Mouse (Mus musculus): ENCODE measurements at regions not wholly inside any gene's neighbourhood (a gene's known extent, or its start where the extent isn't known, plus 50 kb on each side); places are given as distances from the start of the nearest gene placed in this dataset.

DNA sequence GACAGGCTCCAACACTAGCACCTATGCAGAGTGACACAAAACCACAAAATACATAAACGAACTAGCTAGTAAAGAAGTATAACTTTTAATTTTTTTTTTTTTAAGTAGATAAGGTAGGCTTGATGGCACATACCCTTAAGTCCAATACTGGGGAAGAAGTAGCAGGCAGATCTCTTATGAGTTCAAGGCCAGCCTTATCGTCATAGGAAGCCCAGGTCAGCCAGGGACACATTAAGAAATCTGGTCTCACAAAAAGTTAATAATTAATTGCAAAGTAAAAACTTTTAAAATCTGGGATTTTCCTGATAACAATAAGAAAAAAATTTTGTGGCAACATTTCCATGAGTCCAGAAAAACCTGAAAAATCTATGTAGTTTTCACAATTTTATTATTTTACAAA is 92.9 kb downstream of the Sox4 start:
- 77% methylated on average over 2 of the region's 2 CpGs for WGBS
- ATAC-seq (no peak), DNase-seq (ENCODE audit: low spot score) (no peak)
- H3K27me3 ChIP-seq (replicated peaks; ENCODE audit: insufficient read depth, low read length), result no peaks in the 10 kb centered on the region
- no peaks in the 10 kb centered on the region for H3K9me3 ChIP-seq (ENCODE audit: low read length)
- no peaks in the 10 kb centered on the region for H3K4me1 ChIP-seq (ENCODE audit: insufficient read depth, low read depth, low read length)
- H3K9ac ChIP-seq (replicated peaks; ENCODE audit: low read depth), result no peak overlapping the region
- H3K36me3 ChIP-seq (ENCODE audit: insufficient read depth, low read length), result no peaks in the 10 kb centered on the region
- no peak overlapping the region for H3K27ac ChIP-seq (ENCODE audit: low read length)
- H3K4me3 ChIP-seq (ENCODE audit: low read depth, low read length), result no peak overlapping the region
- no peak overlapping the region for H3K4me2 ChIP-seq (replicated peaks; ENCODE audit: low read depth, low read length)
- TF ChIP-seq EP300 (IDR thresholded peaks at IDR 0.05) (no peak), CTCF (IDR thresholded peaks at IDR 0.05) (no peak)

DNA sequence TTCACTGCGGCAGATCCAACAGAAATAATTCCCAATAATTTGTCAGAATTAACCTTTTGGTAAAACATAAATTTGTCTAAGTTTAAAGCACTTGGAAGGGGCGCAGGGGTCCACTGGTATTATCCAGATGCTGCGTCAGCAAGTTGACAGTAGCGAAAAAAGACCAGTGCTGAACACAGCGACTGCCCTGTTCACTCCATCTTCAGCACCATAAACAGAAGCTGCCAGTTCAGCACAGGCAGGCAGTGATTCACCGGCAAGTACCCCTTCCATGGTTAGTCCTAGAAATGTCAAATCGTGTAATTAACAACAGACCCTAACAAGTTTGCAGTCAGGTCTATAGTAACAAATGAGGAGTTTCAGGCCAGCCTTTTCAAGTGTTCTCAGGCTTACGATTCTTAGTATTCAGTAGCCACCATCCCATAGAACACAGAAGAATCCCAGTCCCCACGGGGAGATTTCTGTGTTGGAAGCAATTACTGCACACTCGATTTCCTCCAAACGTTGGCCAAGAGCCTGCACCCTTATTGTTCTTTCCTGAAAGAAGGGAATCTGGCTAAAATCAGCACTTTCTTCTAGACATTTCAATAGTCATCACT is 93.6 kb downstream of the Sox4 start:
- Histone ChIP-seq H3K4me1 (ENCODE audit: insufficient read depth, low read depth, low read length) (no peaks in the 10 kb centered on the region), H3K27ac (ENCODE audit: low read length) (no peak overlapping the region), H3K27me3 (replicated peaks; ENCODE audit: insufficient read depth, low read length) (no peaks in the 10 kb centered on the region), H3K9ac (replicated peaks; ENCODE audit: low read depth) (no peak overlapping the region), H3K36me3 (ENCODE audit: insufficient read depth, low read length) (no peaks in the 10 kb centered on the region), H3K4me2 (replicated peaks; ENCODE audit: low read depth, low read length) (no peak overlapping the region), H3K4me3 (ENCODE audit: low read depth, low read length) (no peak overlapping the region), H3K9me3 (ENCODE audit: low read length) (no peaks in the 10 kb centered on the region)
- ATAC-seq, result no peak
- TF ChIP-seq EP300 (IDR thresholded peaks at IDR 0.05) (no peak), CTCF (IDR thresholded peaks at IDR 0.05) (no peak)
- no peak for DNase-seq (ENCODE audit: low spot score)
- 70% methylated on average over 11 of the region's 11 CpGs for WGBS

DNA sequence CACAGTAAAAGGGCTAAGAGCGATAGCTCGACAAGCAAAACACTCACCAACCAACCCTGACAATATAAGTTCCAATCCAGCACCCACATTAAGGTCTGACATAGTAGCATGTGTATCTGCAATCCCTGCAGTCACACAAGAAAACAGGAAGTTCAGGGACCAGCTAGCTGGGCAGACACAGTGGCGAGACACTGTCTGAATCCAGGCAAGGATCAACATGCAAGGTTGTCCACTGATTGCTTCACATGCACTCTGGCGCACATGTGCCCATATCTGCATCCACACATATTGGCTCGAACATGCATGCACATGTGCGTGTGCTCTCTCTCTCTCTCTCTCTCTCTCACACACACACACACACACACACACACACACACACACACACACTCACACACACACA is 95.5 kb downstream of the Sox4 start:
- no peaks in the 10 kb centered on the region for H3K36me3 ChIP-seq (ENCODE audit: insufficient read depth, low read length)
- WGBS, result 70% methylated on average over 6 of the region's 6 CpGs
- H3K4me1 ChIP-seq (ENCODE audit: insufficient read depth, low read depth, low read length), result no peaks in the 10 kb centered on the region
- DNase-seq (ENCODE audit: low spot score), result no peak
- no peak overlapping the region for H3K27ac ChIP-seq (ENCODE audit: low read length)
- TF ChIP-seq EP300 (IDR thresholded peaks at IDR 0.05) (no peak), CTCF (IDR thresholded peaks at IDR 0.05) (no peak)
- H3K27me3 ChIP-seq (replicated peaks; ENCODE audit: insufficient read depth, low read length), result no peaks in the 10 kb centered on the region
- H3K4me3 ChIP-seq (ENCODE audit: low read depth, low read length), result no peak overlapping the region
- H3K9me3 ChIP-seq (ENCODE audit: low read length), result no peaks in the 10 kb centered on the region
- no peak overlapping the region for H3K9ac ChIP-seq (replicated peaks; ENCODE audit: low read depth)
- H3K4me2 ChIP-seq (replicated peaks; ENCODE audit: low read depth, low read length), result no peak overlapping the region
- ATAC-seq, result no peak

DNA sequence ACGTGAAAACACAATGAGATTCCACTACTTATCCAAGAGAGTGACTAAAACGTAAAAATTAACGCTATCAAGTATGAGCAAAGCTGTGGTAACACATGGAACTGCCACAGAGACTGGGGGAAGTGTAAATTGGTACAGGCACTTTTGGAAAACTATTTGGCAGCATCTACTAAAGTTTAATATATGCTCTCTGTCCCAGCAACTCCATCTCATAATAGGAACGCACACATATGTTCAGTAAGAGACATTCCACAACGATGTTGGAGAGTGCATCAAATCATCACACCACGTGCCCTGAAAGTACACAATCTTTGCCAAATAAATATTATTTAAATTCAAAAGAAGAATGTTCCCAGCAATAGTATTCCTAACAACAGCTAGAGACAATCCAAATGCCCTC is 96.3 kb downstream of the Sox4 start:
- Histone ChIP-seq H3K9me3 (ENCODE audit: low read length) (no peaks in the 10 kb centered on the region), H3K27ac (ENCODE audit: low read length) (no peak overlapping the region), H3K27me3 (replicated peaks; ENCODE audit: insufficient read depth, low read length) (no peaks in the 10 kb centered on the region), H3K36me3 (ENCODE audit: insufficient read depth, low read length) (no peaks in the 10 kb centered on the region), H3K4me3 (ENCODE audit: low read depth, low read length) (no peak overlapping the region), H3K4me2 (replicated peaks; ENCODE audit: low read depth, low read length) (no peak overlapping the region), H3K9ac (replicated peaks; ENCODE audit: low read depth) (no peak overlapping the region), H3K4me1 (ENCODE audit: insufficient read depth, low read depth, low read length) (no peaks in the 10 kb centered on the region)
- ATAC-seq, result no peak
- DNase-seq (ENCODE audit: low spot score), result no peak
- 77% methylated on average over 6 of the region's 6 CpGs for WGBS
- TF ChIP-seq EP300 (IDR thresholded peaks at IDR 0.05), result no peak
- no peak for TF ChIP-seq CTCF (IDR thresholded peaks at IDR 0.05)

DNA sequence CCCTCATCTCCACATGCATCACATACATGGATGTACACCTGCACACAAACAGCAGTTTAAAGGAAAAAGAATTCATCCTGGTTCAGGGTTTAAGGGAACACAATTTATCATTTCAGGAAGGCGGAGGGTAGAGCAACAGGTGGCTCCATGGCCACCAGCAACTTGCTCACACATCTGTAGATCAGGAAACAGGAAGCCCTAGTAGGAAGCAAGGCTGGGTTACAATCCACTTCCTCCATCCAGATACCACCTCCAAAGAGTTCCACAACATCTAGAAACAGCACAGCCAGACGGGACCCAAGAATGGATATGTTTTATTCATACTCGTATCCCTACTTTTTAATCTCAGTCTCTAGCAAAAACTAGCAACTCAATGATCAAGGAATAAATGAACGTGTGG is 97.0 kb downstream of the Sox4 start:
- no peak overlapping the region for H3K4me3 ChIP-seq (ENCODE audit: low read depth, low read length)
- H3K9ac ChIP-seq (replicated peaks; ENCODE audit: low read depth), result no peak overlapping the region
- 65% methylated on average over 4 of the region's 4 CpGs for WGBS
- H3K4me1 ChIP-seq (ENCODE audit: insufficient read depth, low read depth, low read length), result no peaks in the 10 kb centered on the region
- H3K9me3 ChIP-seq (ENCODE audit: low read length), result no peaks in the 10 kb centered on the region
- no peak overlapping the region for H3K27ac ChIP-seq (ENCODE audit: low read length)
- no peaks in the 10 kb centered on the region for H3K27me3 ChIP-seq (replicated peaks; ENCODE audit: insufficient read depth, low read length)
- ATAC-seq (no peak), DNase-seq (ENCODE audit: low spot score) (no peak)
- H3K4me2 ChIP-seq (replicated peaks; ENCODE audit: low read depth, low read length), result no peak overlapping the region
- TF ChIP-seq CTCF (IDR thresholded peaks at IDR 0.05) (no peak), EP300 (IDR thresholded peaks at IDR 0.05) (no peak)
- no peaks in the 10 kb centered on the region for H3K36me3 ChIP-seq (ENCODE audit: insufficient read depth, low read length)

DNA sequence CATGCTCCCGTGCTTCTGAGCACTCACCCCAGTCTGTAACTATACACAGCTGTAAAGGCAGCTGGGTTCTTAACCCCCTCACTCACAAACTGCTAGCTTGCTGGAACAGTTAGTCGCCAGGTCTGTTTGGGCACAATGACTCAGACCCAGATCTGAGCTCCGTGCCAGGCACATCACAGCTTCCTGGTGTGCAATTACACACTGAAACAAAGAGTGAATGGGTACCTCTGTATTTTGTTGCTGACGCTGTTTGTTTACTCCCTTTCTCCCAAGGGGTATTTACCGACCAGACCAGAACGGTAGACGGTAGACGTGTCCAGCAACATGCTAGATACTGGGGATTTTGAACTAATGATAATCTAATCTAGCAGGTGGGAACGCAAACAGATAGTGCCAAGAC is 99.3 kb downstream of the Sox4 start:
- no peak overlapping the region for H3K27ac ChIP-seq (ENCODE audit: low read length)
- TF ChIP-seq EP300 (IDR thresholded peaks at IDR 0.05), result no peak

DNA sequence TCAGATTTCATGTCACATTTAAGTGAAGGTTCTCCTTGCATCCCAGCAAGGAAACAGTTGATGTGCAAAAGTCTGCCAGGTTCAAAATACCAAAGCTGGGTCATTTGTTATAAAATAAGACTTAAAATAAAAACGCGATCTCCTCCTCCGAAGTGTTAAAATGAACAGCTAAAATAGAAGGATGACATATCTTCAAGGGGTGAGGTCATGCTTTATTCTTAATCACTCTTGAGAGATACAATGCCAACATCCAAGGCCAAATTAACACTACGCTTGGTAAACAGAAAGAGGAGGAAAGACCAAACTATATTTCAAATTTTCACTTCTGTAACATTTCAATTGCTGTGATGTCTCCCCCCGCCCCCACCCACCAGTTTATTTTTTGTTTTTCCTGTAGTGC is 105.2 kb downstream of the Sox4 start:
- no peak overlapping the region for H3K4me2 ChIP-seq (replicated peaks; ENCODE audit: low read depth, low read length)
- H3K4me1 ChIP-seq (ENCODE audit: insufficient read depth, low read depth, low read length), result no peaks in the 10 kb centered on the region
- H3K9ac ChIP-seq (replicated peaks; ENCODE audit: low read depth), result no peak overlapping the region
- no peak for TF ChIP-seq EP300 (IDR thresholded peaks at IDR 0.05)
- TF ChIP-seq CTCF (IDR thresholded peaks at IDR 0.05), result no peak
- no peak overlapping the region for H3K27ac ChIP-seq (ENCODE audit: low read length)
- H3K36me3 ChIP-seq (ENCODE audit: insufficient read depth, low read length), result no peaks in the 10 kb centered on the region
- H3K4me3 ChIP-seq (ENCODE audit: low read depth, low read length), result no peak overlapping the region
- no peaks in the 10 kb centered on the region for H3K27me3 ChIP-seq (replicated peaks; ENCODE audit: insufficient read depth, low read length)
- DNase-seq (ENCODE audit: low spot score) (no peak), ATAC-seq (no peak)
- no peaks in the 10 kb centered on the region for H3K9me3 ChIP-seq (ENCODE audit: low read length)
- WGBS, result 66% methylated on average over 5 of the region's 5 CpGs

More for the DNA sequence above, 99.3 kb downstream of the Sox4 start:
- Histone ChIP-seq H3K9ac (replicated peaks; ENCODE audit: low read depth) (no peak overlapping the region), H3K9me3 (ENCODE audit: low read length) (no peaks in the 10 kb centered on the region), H3K36me3 (ENCODE audit: insufficient read depth, low read length) (no peaks in the 10 kb centered on the region), H3K4me1 (ENCODE audit: insufficient read depth, low read depth, low read length) (no peaks in the 10 kb centered on the region), H3K27me3 (replicated peaks; ENCODE audit: insufficient read depth, low read length) (no peaks in the 10 kb centered on the region), H3K4me3 (ENCODE audit: low read depth, low read length) (no peak overlapping the region), H3K4me2 (replicated peaks; ENCODE audit: low read depth, low read length) (no peak overlapping the region)
- ATAC-seq (no peak), DNase-seq (ENCODE audit: low spot score) (no peak)
- 78% methylated on average over 9 of the region's 9 CpGs for WGBS

Data from lung, postnatal 0 days (tissue).